Mouse (Mus musculus) heart, postnatal 14 days (tissue): ENCODE results near the gene Smr3a. TPM values are rescaled to one million over a fixed set of nuclear protein-coding genes. Genes with fewer than 3 reads are reported as not detected.

Experiments used
- DNase-seq, 2 experiments: peaks; one replicate each; pipeline ENCODE4 v3.0.0; 2021 to 2022
- intact Hi-C: fragments of 180-260 bp; cut with DNase I; formaldehyde crosslinking; loops from one replicate; pipeline ENCODE4 v1.15.1; 2025
- long read RNA-seq, 2 experiments: library from polyadenylated mRNA; stranded (forward); transcript quantifications; one replicate each; pipeline ENCODE4 v2.0.0; 2021
- total RNA-seq, 2 experiments: library from RNA; stranded (reverse); gene quantifications; 2 replicates each; pipeline ENCODE4 v1.2.3; 2021

Gene Smr3a
- total RNA-seq: not detected
- long read RNA-seq, experiment 1: 0 reads
- long read RNA-seq, experiment 2: 0 reads

DNA sequence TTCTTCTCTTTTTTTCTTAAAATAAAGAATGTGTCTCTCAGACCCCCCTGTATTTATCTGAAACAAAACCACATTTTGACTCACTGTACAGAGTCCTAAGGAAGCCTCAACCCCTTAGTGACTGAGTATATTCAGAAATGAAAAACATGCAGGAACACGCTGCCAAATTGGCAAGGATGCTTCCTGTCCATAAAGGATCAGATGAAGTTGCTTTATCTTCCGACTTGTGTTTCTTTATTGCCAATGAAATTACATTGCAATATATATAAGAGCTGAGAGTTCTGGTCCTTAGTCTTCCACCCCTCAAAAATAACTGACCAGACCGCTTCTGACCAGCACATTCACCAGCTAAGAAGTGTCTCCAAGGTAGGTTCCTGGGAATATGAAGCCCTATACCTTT, at the start of gene Smr3a:
Smr3a (plus strand) TSS at position 301 of the 400 bp plus-strand sequence.
- no peak for DNase-seq

DNA sequence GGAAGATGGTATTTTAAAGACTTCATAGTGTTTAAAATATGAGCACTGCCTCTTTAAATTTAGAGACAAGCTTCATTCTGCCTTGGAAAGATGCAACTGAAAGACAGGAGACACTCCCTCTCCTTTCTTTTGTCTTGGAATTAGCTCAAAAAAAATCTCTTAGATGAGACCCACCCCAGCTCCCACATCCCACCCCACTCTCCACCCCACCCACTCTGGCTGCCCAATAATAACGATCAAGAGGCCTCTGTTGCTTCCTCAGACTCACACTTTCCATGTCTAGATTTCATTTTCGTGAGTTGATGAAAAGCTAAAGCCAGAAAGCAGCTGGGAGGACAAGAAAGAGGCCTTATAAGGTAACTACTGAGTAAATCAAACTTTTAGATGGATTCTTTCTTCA, 33.1 kb upstream of the Smr3a start, which contains the start of the genes 2310003L06Rik and Gm28434:
2310003L06Rik (plus strand) TSS at position 259 of the 400 bp plus-strand sequence.
Gm28434 (plus strand) TSS at position 317 of the 400 bp plus-strand sequence.
- no peak for DNase-seq
- intact Hi-C loops: no loop called here

More for the DNA sequence above, at the start of gene Smr3a:
- intact Hi-C loops: no loop called here

- intact Hi-C loops: no loop called here
- no peak for DNase-seq
These were observed 23.2 kb upstream of the Smr3a start, which contains the start of gene Cabs1 for GRCm38 (mm10) chr5:87979139-87979538. Gene Cabs1, plus strand, starts transcription at chr5:87979439.

DNA sequence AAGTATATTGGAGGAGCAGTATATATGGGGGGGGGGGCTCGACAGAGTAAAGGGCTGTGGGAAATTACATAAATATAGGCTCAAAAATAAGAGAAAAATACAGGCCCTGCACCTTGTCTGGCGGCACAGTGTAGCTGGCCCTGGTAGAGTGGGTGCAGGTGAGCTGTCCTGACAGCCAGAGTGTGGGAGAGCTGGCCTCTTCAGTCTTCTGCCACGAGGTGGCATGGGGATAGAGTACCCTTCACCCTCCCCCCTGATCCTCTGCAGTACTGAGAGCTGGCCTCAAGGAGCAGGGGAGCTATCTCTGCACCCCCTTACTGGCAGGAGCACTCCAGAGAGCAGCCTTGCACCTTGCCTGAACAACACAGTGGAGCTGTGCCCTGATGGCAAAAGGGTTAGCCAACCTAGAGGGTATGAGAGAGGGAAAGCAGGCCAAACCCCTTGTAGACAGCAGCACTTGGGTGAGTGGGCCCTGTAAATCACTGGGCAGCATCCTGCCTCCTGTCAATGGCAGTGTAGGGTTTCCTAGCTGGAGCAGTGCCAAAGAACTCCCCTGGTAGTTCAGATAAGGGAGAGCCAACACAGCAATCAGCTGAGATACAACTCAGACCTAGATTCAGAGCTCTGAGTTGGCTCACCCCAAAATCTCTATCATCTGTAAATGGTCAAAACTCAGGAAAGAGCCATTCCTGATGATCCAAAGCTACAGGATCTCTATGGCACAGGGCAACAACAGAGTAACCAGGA, 19.7 kb upstream of the Smr3a start:
- no peak for DNase-seq
- intact Hi-C loops: no loop called here

DNA sequence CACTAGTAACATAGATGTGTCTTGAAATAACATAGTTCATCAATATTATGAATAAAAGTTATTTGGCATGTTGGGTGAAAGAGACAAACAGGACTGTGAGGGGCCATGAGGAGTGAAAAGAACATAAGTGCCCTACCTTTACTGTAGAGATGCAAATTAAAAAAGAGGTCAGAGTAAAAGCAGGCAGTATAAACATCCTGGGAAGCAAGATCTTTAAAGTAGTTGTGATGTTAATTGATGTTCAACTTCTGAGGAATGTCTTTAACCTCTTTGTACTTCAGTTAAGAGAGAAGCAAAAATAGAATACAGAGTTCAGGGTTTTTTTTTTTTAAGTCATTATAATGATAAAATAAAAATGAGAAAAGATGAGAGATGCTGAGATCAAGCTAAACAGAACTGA, 2.9 kb downstream of the Smr3a start:
- intact Hi-C loops: no loop called here
- no peak for DNase-seq

Other genes with a start within 250 kb of the Smr3a start
- not detected for gene Csn1s2a, start 228.0 kb upstream of the Smr3a start, total RNA-seq
- not detected for gene Csn1s2b, start 194.5 kb upstream of the Smr3a start, total RNA-seq
- gene Prr27, start 176.9 kb upstream of the Smr3a start, total RNA-seq: not detected
- not detected for gene Odam, start 117.5 kb upstream of the Smr3a start, total RNA-seq
- not detected for gene Csn3, start 77.0 kb upstream of the Smr3a start, total RNA-seq
- not detected for gene 2310003L06Rik, start 33.1 kb upstream of the Smr3a start, total RNA-seq
- not detected for gene Gm28434, start 33.0 kb upstream of the Smr3a start, total RNA-seq
- gene Cabs1, start 23.1 kb upstream of the Smr3a start, total RNA-seq: not detected
- not detected for gene Smr2, start 84.0 kb downstream of the Smr3a start, total RNA-seq
- gene Gm11116, start 109.0 kb downstream of the Smr3a start, total RNA-seq: not detected
- not detected for gene Gm11115, start 151.6 kb downstream of the Smr3a start, total RNA-seq